Comparison of ENCODE assay signal across 21 mouse cellular contexts in genomic region chr11:61989647-61990046, GRCm38 (mm10). TPM values are rescaled to one million over a fixed set of nuclear protein-coding genes. Genes with fewer than 3 reads are reported as not detected.
DNase-seq lines count a peak whose midpoint lies in the region; ATAC-seq and TF ChIP-seq lines count a peak whose summit lies in the region.
"Had no signal": no experiment of that assay in that cellular context is flagged by ENCODE, and none has a peak within 500 bp of the region (broad histone marks: within the 10 kb centered on the region; RNA-seq: fewer than 3 reads in every experiment).

No protein-coding gene starts in this region.

- peak; percentile 37 for DNase-seq in kidney, postnatal 0 days (ENCODE audit: low spot score)
- DNase-seq in kidney, postnatal 4 days: no peak
- peak; percentile 16 for DNase-seq in R1 (ENCODE audit: low read depth, low spot score)
- DNase-seq in brain, embryonic 14.5 days (ENCODE audit: low read depth): peak; percentile 61
- DNase-seq in lung, postnatal 14 days: peak; percentile 31
- DNase-seq in liver, embryonic 11.5 days (ENCODE audit: low spot score): no peak
- DNase-seq in spleen, postnatal 10 days (ENCODE audit: low spot score in 2 of 2): no peak
- DNase-seq: adrenal gland, postnatal 14 days; cerebellum, adult 11-12 months; cerebellum, postnatal 36 days; gastrocnemius, postnatal 10 days; thymus, adult 18-20 months; thymus, postnatal 4 days had no signal

- ATAC-seq in kidney, postnatal 0 days (replicated peaks; ENCODE audit: low FRiP score, low read depth): no peak
- ATAC-seq in liver, embryonic 11.5 days (replicated peaks; ENCODE audit: low FRiP score): no peak
- ATAC-seq: intestine, embryonic 16.5 days; liver, embryonic 12.5 days had no signal

- no peaks in the 10 kb centered on the region for H3K4me1 ChIP-seq in kidney, postnatal 0 days (replicated peaks; ENCODE audit: insufficient read depth, low read length)
- H3K4me1 ChIP-seq in liver, embryonic 11.5 days (replicated peaks; ENCODE audit: control insufficient read depth, insufficient read depth, low read length): no peaks in the 10 kb centered on the region
- H3K4me1 ChIP-seq: forebrain, embryonic 10.5 days; heart, embryonic 13.5 days; midbrain, embryonic 10.5 days had no signal

- H3K9me3 ChIP-seq in kidney, postnatal 0 days (replicated peaks; ENCODE audit: low read length): no peaks in the 10 kb centered on the region
- peaks cover 2% of the 10 kb centered on the region; the same call in 1 of the 2 replicates for H3K9me3 ChIP-seq in liver, embryonic 11.5 days (ENCODE audit: control insufficient read depth, low read length)
- H3K9me3 ChIP-seq: forebrain, embryonic 10.5 days; heart, embryonic 13.5 days; lung, embryonic 15.5 days; midbrain, embryonic 10.5 days had no signal

- 59% methylated on average over 9 of the region's 9 CpGs for WGBS in kidney, postnatal 0 days
- 76% methylated on average over 9 of the region's 9 CpGs for WGBS in liver, embryonic 11.5 days

- H3K9ac ChIP-seq in kidney, postnatal 0 days (ENCODE audit: low read depth, low read length): no peak overlapping the region
- no peak overlapping the region for H3K9ac ChIP-seq in liver, embryonic 11.5 days (ENCODE audit: low read depth, low read length)
- H3K9ac ChIP-seq: heart, embryonic 13.5 days; hindbrain, embryonic 14.5 days; liver, embryonic 12.5 days; lung, embryonic 15.5 days had no signal

- no peak overlapping the region for H3K27ac ChIP-seq in kidney, postnatal 0 days
- no peak overlapping the region for H3K27ac ChIP-seq in liver, embryonic 11.5 days (ENCODE audit: low read depth, low read length)
- H3K27ac ChIP-seq: forebrain, embryonic 10.5 days; heart, embryonic 13.5 days; hindbrain, embryonic 14.5 days; left cerebral cortex, adult 2 months; liver, embryonic 12.5 days; lung, embryonic 15.5 days; midbrain, embryonic 10.5 days had no signal

- no peak for TF ChIP-seq POLR2A in brain, embryonic 14.5 days (IDR thresholded peaks at IDR 0.05; ENCODE audit: borderline replicate concordance, extremely low read depth, insufficient read depth, insufficient read length, poor library complexity, severe bottlenecking)

- H3K36me3 ChIP-seq in kidney, postnatal 0 days (ENCODE audit: insufficient read depth, low read length): no peaks in the 10 kb centered on the region
- no peaks in the 10 kb centered on the region for H3K36me3 ChIP-seq in liver, embryonic 11.5 days (ENCODE audit: control insufficient read depth, insufficient read depth, low read length)
- H3K36me3 ChIP-seq: forebrain, embryonic 10.5 days; heart, embryonic 13.5 days; lung, embryonic 15.5 days; midbrain, embryonic 10.5 days had no signal

- H3K4me3 ChIP-seq in kidney, postnatal 0 days (replicated peaks; ENCODE audit: low read depth, low read length): no peak overlapping the region
- no peak overlapping the region for H3K4me3 ChIP-seq in liver, embryonic 11.5 days (ENCODE audit: low read depth, low read length)
- H3K4me3 ChIP-seq: forebrain, embryonic 10.5 days; heart, embryonic 13.5 days; left cerebral cortex, adult 2 months; liver, embryonic 12.5 days; lung, embryonic 15.5 days; midbrain, embryonic 10.5 days had no signal

- no peak for TF ChIP-seq CTCF in kidney, postnatal 0 days (IDR thresholded peaks at IDR 0.05; ENCODE audit: low read depth)
- TF ChIP-seq CTCF in brain, embryonic 14.5 days (IDR thresholded peaks at IDR 0.05; ENCODE audit: borderline replicate concordance, extremely low read depth, insufficient read depth, insufficient read length): no peak

- H3K4me2 ChIP-seq in kidney, postnatal 0 days (ENCODE audit: low read length): no peak overlapping the region
- H3K4me2 ChIP-seq in liver, embryonic 11.5 days: no peak overlapping the region
- H3K4me2 ChIP-seq: heart, embryonic 13.5 days; hindbrain, embryonic 14.5 days; liver, embryonic 12.5 days; lung, embryonic 15.5 days had no signal

- H3K27me3 ChIP-seq in kidney, postnatal 0 days (ENCODE audit: insufficient read depth, low read length): no peaks in the 10 kb centered on the region
- H3K27me3 ChIP-seq in liver, embryonic 11.5 days (replicated peaks; ENCODE audit: control insufficient read depth, insufficient read depth, low read length): no peaks in the 10 kb centered on the region
- H3K27me3 ChIP-seq: heart, embryonic 13.5 days; liver, embryonic 12.5 days; lung, embryonic 15.5 days had no signal

RNA-seq across cellular contexts. Expression of gene Specc1, which starts 33.1 kb away (rescaled TPM):
- polyA plus RNA-seq in kidney, postnatal 0 days (2015; fragmentation: Nextera tagmentation; extraction: Ambion mirVana): 8.7 and 10.2 TPM in 2 replicates
- 13.5 and 16.9 TPM in 2 replicates for polyA plus RNA-seq in brain, embryonic 14.5 days (2012; rRNA removed)
- 23.6 and 23.7 TPM in 2 replicates for polyA plus RNA-seq in liver, embryonic 11.5 days (2014; fragmentation: Nextera tagmentation; extraction: Ambion mirVana)

RNA-seq across cellular contexts. Expression of gene Akap10, which starts 59.6 kb away (rescaled TPM):
- polyA plus RNA-seq in kidney, postnatal 0 days (2015; fragmentation: Nextera tagmentation; extraction: Ambion mirVana): 8.1 and 9.4 TPM in 2 replicates
- polyA plus RNA-seq in brain, embryonic 14.5 days (2012; rRNA removed): 15.8 and 17.1 TPM in 2 replicates
- polyA plus RNA-seq in liver, embryonic 11.5 days (2014; fragmentation: Nextera tagmentation; extraction: Ambion mirVana): 17.9 and 19.4 TPM in 2 replicates

Comparison
In these comparisons a context has a peak if more than half of its experiments do, and no peak if none do; other contexts are left out.
1. DNase-seq: peak in kidney, postnatal 0 days (single experiment), R1 (single experiment), brain, embryonic 14.5 days (single experiment) and lung, postnatal 14 days (single experiment); none in kidney, postnatal 4 days (0 of 2), liver, embryonic 11.5 days (single experiment) and spleen, postnatal 10 days (0 of 2).